Mouse (Mus musculus): ENCODE data around the gene Aoah.

DNA sequence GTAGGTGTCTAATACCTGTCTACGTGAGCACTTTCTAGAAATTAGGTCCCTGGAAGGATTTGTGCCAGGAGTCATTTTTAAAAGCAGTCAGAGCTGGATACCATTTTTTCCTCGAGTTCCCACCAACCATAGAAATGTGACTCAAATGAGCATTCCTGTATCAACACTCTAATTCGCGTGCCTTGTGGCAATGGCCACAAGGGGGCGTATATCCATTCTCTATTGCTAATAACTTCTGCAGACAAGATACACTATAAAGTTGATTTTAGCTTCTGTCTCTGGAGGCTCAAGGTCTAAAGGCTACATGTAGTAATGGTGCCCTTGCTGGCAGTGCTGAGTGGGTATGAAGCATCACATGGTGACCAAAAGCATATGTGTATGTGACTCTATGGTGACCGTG is 146.5 kb downstream of the Aoah start:
- TF ChIP-seq POLR2A (IDR thresholded peaks at IDR 0.05; ENCODE audit: insufficient read length, low read depth), result no peak
- no peak for TF ChIP-seq MAX (IDR thresholded peaks at IDR 0.05; ENCODE audit: low read depth)
- no peak for TF ChIP-seq REST (IDR thresholded peaks at IDR 0.05; ENCODE audit: insufficient read depth, insufficient read length)
- TF ChIP-seq SRF (IDR thresholded peaks at IDR 0.05; ENCODE audit: control insufficient read depth, insufficient read length, low read depth), result no peak
- TF ChIP-seq POLR2AphosphoS2 (IDR thresholded peaks at IDR 0.05; ENCODE audit: insufficient read length, low read depth), result no peak
- TF ChIP-seq MYOD1 (IDR thresholded peaks at IDR 0.05; ENCODE audit: control insufficient read depth in 1 of 3, insufficient read length in 2 of 3, low read depth in 2 of 3), result no peak
- TF ChIP-seq E2F4 (IDR thresholded peaks at IDR 0.05; ENCODE audit: insufficient read depth), result no peak
- TF ChIP-seq TCF12 (IDR thresholded peaks at IDR 0.05; ENCODE audit: insufficient read depth, poor library complexity, severe bottlenecking), result no peak
- no peak for TF ChIP-seq MYOG (IDR thresholded peaks at IDR 0.05; ENCODE audit: control insufficient read depth in 1 of 3, insufficient read depth in 1 of 3, insufficient read length in 2 of 3, low read depth in 2 of 3)
- TF ChIP-seq USF1 (IDR thresholded peaks at IDR 0.05; ENCODE audit: low read depth), result no peak
- no peak for TF ChIP-seq TCF3 (IDR thresholded peaks at IDR 0.05; ENCODE audit: insufficient read length, low read depth)
- no peak for TF ChIP-seq CEBPB (IDR thresholded peaks at IDR 0.05; ENCODE audit: insufficient read depth, poor library complexity, severe bottlenecking)

Data from myocyte (in vitro differentiated cells).